Mouse (Mus musculus): ENCODE results near the gene T. TPM values are rescaled to one million over a fixed set of nuclear protein-coding genes. Genes with fewer than 3 reads are reported as not detected.

The T gene
- 0.28 and 0.38 TPM in 2 replicates for polyA plus RNA-seq (2014; fragmentation: Nextera tagmentation; extraction: Ambion mirVana)

DNA sequence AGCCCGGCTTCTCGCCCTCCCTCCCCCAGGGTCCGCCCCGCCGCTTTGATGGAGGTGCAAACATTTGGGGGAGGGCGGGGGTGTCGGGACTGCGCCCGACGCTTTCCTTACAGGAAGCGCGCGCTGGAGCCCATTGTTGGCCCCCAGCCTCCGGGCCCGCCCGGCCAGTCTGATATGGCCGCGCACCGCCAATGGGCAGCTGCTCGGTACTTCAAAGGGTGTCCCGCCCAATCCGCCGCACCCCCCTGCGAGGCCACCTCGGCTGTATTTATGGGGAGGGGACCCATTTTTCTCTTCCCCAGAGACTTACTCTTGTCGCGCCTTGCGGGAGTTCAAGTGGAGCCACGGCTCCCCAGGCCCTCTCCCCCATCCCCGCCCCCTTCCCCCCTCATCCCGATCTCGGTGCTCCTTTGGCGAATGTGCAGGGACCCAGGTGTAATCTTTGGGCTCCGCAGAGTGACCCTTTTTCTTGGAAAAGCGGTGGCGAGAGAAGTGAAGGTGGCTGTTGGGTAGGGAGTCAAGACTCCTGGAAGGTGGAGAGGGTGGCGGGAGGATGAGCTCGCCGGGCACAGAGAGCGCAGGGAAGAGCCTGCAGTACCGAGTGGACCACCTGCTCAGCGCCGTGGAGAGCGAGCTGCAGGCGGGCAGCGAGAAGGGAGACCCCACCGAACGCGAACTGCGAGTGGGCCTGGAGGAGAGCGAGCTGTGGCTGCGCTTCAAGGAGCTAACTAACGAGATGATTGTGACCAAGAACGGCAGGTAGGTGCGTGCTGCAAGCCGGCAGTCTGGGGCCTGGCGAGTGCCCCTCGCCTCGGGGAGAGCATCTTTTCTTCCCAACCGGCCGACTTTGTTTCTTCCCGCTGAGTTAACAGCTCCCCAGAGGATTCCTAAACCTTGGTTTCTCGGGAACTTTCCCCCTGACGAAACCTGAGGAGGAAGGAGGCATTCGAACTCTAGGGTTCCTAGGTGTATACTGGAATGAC, at the start of gene T:
T (plus strand) TSS at position 446 of the 983 bp plus-strand sequence.
- H3K9ac ChIP-seq (ENCODE audit: low read length) = no peak within 1 kb of the TSS
- H3K4me2 ChIP-seq (ENCODE audit: low read length) = peak within 1 kb of the TSS; percentile 60
- H3K27ac ChIP-seq (replicated peaks in 1 of 2; ENCODE audit: control insufficient read depth in 1 of 2, insufficient read depth in 1 of 2, low read depth in 2 of 2, low read length in 2 of 2) = no peak within 1 kb of the TSS
- H3K4me3 ChIP-seq (ENCODE audit: control insufficient read depth in 1 of 2, insufficient read depth in 1 of 2, low read depth in 1 of 2, low read length in 2 of 2) = peak within 1 kb of the TSS in 1 of 2 experiments; percentile 31; a peak in 3 of 4 replicates
- H3K4me1 ChIP-seq (ENCODE audit: control insufficient read depth in 2 of 2, insufficient read depth in 2 of 2, low read length in 2 of 2) = peaks cover 8 to 17% of the 10 kb centered on the region in 2 experiments; a peak in 3 of 4 replicates
- WGBS = 1% methylated on average over 64 of the region's 65 CpGs
- H3K36me3 ChIP-seq (ENCODE audit: control insufficient read depth, insufficient read depth, low read length) = no peaks in the 10 kb centered on the region
- ATAC-seq (ENCODE audit: insufficient number of reproducible peaks, insufficient read depth, low FRiP score, low read depth) = no peak
- H3K27me3 ChIP-seq (ENCODE audit: control insufficient read depth, insufficient read depth, low read length) = peaks cover 98% of the 10 kb centered on the region
- H3K9me3 ChIP-seq (ENCODE audit: control insufficient read depth, low read length) = no peaks in the 10 kb centered on the region

DNA sequence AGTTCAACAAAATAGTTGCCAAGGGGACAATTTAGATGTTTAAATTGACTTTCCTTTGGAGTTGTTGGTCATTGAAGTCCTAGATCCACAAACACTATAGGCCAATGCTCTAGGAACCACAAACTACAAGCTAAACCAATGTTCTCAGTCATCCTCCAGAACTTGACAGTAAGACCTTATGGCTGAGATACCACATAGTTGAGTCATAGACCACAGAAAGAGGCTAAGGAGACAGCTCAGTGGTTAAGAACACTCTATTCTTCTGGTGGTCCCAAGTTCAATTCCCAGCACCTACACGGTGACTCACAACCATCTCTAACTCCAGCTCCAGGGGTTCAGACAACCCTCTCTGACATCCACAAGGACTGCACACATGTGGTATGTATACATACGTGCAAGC, 48.8 kb upstream of the T start:
- Histone ChIP-seq H3K4me3 (ENCODE audit: control insufficient read depth in 1 of 2, insufficient read depth in 1 of 2, low read depth in 1 of 2, low read length in 2 of 2) (no peak overlapping the region), H3K4me2 (ENCODE audit: low read length) (no peak overlapping the region), H3K27me3 (ENCODE audit: control insufficient read depth, insufficient read depth, low read length) (peaks cover 32% of the 10 kb centered on the region), H3K27ac (replicated peaks in 1 of 2; ENCODE audit: control insufficient read depth in 1 of 2, insufficient read depth in 1 of 2, low read depth in 2 of 2, low read length in 2 of 2) (no peak overlapping the region), H3K9ac (ENCODE audit: low read length) (no peak overlapping the region), H3K9me3 (ENCODE audit: control insufficient read depth, low read length) (0 out of 2 replicates have a peak, but pooled peaks cover 5% of the 10 kb centered on the region), H3K36me3 (ENCODE audit: control insufficient read depth, insufficient read depth, low read length) (no peaks in the 10 kb centered on the region), H3K4me1 (ENCODE audit: control insufficient read depth in 2 of 2, insufficient read depth in 2 of 2, low read length in 2 of 2) (peaks cover 0 to 2% of the 10 kb centered on the region in 2 experiments; a peak in 1 of 4 replicates)
- WGBS = 91% methylated on average over 2 of the region's 2 CpGs
- ATAC-seq (ENCODE audit: insufficient number of reproducible peaks, insufficient read depth, low FRiP score, low read depth) = no peak

DNA sequence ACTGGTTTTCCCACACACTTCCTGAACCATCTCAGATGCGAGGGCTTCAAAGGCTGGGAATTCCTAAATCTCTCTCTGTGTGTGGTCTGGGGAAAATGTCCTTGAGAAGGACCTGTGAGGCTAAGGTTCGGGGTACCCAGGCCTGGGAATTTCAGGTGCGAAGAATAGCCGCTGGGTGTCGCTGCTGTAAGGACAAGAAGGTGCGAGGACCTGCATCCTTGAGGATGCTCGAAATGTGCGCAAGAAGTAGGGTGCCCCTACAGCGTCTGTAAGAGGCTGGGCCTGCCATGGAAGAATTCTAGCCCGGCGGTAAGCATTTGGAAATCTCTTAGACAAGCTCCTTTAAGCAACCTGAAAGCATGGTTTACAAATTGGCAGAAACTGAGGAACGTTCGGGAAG, 45.8 kb upstream of the T start:
- no peak overlapping the region for H3K9ac ChIP-seq (ENCODE audit: low read length)
- H3K27me3 ChIP-seq (ENCODE audit: control insufficient read depth, insufficient read depth, low read length) = peaks cover 48% of the 10 kb centered on the region

DNA sequence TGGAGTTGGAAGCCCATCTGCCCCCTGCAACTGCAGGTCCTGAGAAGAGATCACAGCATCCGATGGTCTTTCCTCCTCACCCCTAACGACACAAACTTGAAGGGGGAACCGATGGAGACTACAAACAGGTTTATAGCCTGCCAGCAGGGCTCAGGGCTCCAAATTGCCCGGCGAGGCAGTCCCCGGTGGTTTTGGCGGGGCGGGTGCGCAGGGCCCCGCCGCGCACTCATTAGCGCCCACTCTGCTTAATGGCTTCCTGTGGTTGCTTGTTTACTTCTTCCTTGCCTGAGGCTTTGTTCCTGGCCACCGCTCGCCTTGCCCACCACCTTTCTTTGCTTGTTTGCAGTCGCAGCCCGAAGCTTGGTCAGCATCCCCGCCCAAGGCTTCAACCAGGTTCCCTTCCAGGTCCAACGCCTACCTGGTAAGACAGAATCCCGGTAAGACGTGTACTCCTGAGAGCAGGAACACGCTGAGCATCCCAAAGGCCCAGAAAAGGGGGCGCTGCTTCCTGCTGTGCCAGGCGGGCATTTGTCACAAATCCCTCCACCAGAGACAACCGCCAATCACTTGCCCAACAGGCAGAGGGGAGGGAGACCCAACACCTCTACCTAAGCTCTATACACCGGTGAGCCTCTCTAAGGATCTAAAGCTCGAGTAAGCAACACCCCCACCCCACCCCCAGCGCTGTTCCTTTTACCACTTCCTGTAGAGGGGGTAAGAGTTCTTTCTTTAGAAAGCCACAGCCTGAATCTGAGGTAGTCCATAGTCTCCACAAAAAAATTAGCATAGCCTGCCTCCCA, 45.0 kb upstream of the T start:
- no peak for ATAC-seq (ENCODE audit: insufficient number of reproducible peaks, insufficient read depth, low FRiP score, low read depth)
- peak overlapping the region; percentile 41 for H3K4me2 ChIP-seq (ENCODE audit: low read length)
- no peaks in the 10 kb centered on the region for H3K36me3 ChIP-seq (ENCODE audit: control insufficient read depth, insufficient read depth, low read length)
- no peak overlapping the region for H3K9ac ChIP-seq (ENCODE audit: low read length)
- H3K4me1 ChIP-seq (ENCODE audit: control insufficient read depth in 2 of 2, insufficient read depth in 2 of 2, low read length in 2 of 2) = peaks cover 0 to 2% of the 10 kb centered on the region in 2 experiments; a peak in 1 of 4 replicates
- H3K4me3 ChIP-seq (ENCODE audit: control insufficient read depth in 1 of 2, insufficient read depth in 1 of 2, low read depth in 1 of 2, low read length in 2 of 2) = peak overlapping the region in 1 of 2 experiments; percentile 25; a peak in 2 of 4 replicates
- H3K27me3 ChIP-seq (ENCODE audit: control insufficient read depth, insufficient read depth, low read length) = peaks cover 48% of the 10 kb centered on the region
- no peak overlapping the region for H3K27ac ChIP-seq (replicated peaks in 1 of 2; ENCODE audit: control insufficient read depth in 1 of 2, insufficient read depth in 1 of 2, low read depth in 2 of 2, low read length in 2 of 2)
- WGBS = 2% methylated on average over 28 of the region's 28 CpGs
- no peaks in the 10 kb centered on the region for H3K9me3 ChIP-seq (ENCODE audit: control insufficient read depth, low read length)

More for the DNA sequence above, 45.8 kb upstream of the T start:
- Histone ChIP-seq H3K36me3 (ENCODE audit: control insufficient read depth, insufficient read depth, low read length) (no peaks in the 10 kb centered on the region), H3K4me2 (ENCODE audit: low read length) (no peak overlapping the region), H3K4me3 (ENCODE audit: control insufficient read depth in 1 of 2, insufficient read depth in 1 of 2, low read depth in 1 of 2, low read length in 2 of 2) (no peak overlapping the region), H3K4me1 (ENCODE audit: control insufficient read depth in 2 of 2, insufficient read depth in 2 of 2, low read length in 2 of 2) (peaks cover 0 to 2% of the 10 kb centered on the region in 2 experiments; a peak in 1 of 4 replicates), H3K27ac (replicated peaks in 1 of 2; ENCODE audit: control insufficient read depth in 1 of 2, insufficient read depth in 1 of 2, low read depth in 2 of 2, low read length in 2 of 2) (no peak overlapping the region), H3K9me3 (ENCODE audit: control insufficient read depth, low read length) (no peaks in the 10 kb centered on the region)
- ATAC-seq (ENCODE audit: insufficient number of reproducible peaks, insufficient read depth, low FRiP score, low read depth) = no peak
- WGBS = under 1% methylated on average over 13 of the region's 13 CpGs

DNA sequence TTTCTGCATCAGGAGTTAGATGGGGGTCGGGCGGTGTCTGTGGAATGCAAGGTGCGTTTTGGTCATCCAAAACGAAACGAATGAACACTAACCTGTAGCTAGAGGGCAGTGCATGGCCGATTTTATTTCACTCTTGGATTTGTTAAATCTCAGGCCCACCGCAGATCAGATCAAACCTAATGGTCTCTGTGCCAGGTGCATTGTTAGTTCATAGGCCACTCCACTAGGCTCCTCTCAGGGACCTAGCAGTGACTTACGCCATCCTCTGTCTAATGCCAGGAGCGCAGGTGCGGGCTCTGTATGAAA, 44.5 kb upstream of the T start:
- WGBS = 4% methylated on average over 10 of the region's 10 CpGs

DNA sequence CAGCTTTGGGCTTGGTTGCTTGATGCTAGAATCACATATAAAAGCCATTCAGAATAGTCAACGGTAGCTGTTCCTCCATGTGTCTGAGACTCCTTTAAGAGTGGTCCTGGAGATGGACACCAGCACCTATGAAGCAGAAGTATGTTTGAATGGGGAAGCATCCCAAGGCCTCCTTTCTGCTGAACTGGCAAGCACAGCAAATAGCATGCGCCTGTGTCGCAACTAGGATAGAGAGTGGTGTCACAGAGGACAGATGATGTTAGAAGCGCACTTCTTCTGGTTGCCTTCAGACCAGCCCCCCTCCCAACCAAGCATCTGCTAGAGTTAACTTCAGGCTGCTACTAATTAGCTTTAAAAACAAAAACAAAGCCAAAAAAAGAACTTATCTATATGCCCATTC, 43.7 kb upstream of the T start:
- H3K36me3 ChIP-seq (ENCODE audit: control insufficient read depth, insufficient read depth, low read length) = no peaks in the 10 kb centered on the region
- H3K27ac ChIP-seq (replicated peaks in 1 of 2; ENCODE audit: control insufficient read depth in 1 of 2, insufficient read depth in 1 of 2, low read depth in 2 of 2, low read length in 2 of 2) = no peak overlapping the region
- no peak overlapping the region for H3K4me3 ChIP-seq (ENCODE audit: control insufficient read depth in 1 of 2, insufficient read depth in 1 of 2, low read depth in 1 of 2, low read length in 2 of 2)
- H3K4me1 ChIP-seq (ENCODE audit: control insufficient read depth in 2 of 2, insufficient read depth in 2 of 2, low read length in 2 of 2) = peaks cover 0 to 2% of the 10 kb centered on the region in 2 experiments; a peak in 1 of 4 replicates
- H3K27me3 ChIP-seq (ENCODE audit: control insufficient read depth, insufficient read depth, low read length) = peaks cover 48% of the 10 kb centered on the region
- no peaks in the 10 kb centered on the region for H3K9me3 ChIP-seq (ENCODE audit: control insufficient read depth, low read length)
- ATAC-seq (ENCODE audit: insufficient number of reproducible peaks, insufficient read depth, low FRiP score, low read depth) = no peak
- H3K9ac ChIP-seq (ENCODE audit: low read length) = no peak overlapping the region
- no peak overlapping the region for H3K4me2 ChIP-seq (ENCODE audit: low read length)
- 39% methylated on average over 4 of the region's 4 CpGs for WGBS

More for the DNA sequence above, 44.5 kb upstream of the T start:
- Histone ChIP-seq H3K27ac (replicated peaks in 1 of 2; ENCODE audit: control insufficient read depth in 1 of 2, insufficient read depth in 1 of 2, low read depth in 2 of 2, low read length in 2 of 2) (no peak overlapping the region), H3K36me3 (ENCODE audit: control insufficient read depth, insufficient read depth, low read length) (no peaks in the 10 kb centered on the region), H3K4me2 (ENCODE audit: low read length) (peak overlapping the region; percentile 41), H3K9ac (ENCODE audit: low read length) (no peak overlapping the region), H3K4me1 (ENCODE audit: control insufficient read depth in 2 of 2, insufficient read depth in 2 of 2, low read length in 2 of 2) (peaks cover 0 to 2% of the 10 kb centered on the region in 2 experiments; a peak in 1 of 4 replicates), H3K4me3 (ENCODE audit: control insufficient read depth in 1 of 2, insufficient read depth in 1 of 2, low read depth in 1 of 2, low read length in 2 of 2) (peak overlapping the region in 1 of 2 experiments; percentile 25; a peak in 2 of 4 replicates), H3K9me3 (ENCODE audit: control insufficient read depth, low read length) (no peaks in the 10 kb centered on the region), H3K27me3 (ENCODE audit: control insufficient read depth, insufficient read depth, low read length) (peaks cover 48% of the 10 kb centered on the region)
- no peak for ATAC-seq (ENCODE audit: insufficient number of reproducible peaks, insufficient read depth, low FRiP score, low read depth)

DNA sequence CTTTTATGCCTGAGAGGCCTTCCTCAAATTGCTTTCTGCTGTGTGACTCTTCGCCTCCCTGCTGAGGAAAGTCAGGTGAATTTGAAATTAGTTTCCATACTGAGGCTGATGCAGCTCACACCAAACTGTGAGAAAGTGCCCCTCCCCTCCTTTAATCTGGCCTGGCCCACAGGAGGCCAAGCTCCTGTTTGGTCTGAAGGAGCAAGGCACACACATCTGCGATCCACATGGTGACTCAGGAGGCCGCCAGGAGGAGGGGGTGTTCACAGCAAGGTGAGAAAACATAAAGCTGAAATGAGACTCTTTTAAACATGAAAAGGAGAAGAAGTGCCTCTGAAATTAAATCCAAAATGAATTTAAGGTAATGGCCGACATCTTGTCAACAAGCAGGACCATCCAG, 37.9 kb upstream of the T start:
- H3K4me1 ChIP-seq (ENCODE audit: control insufficient read depth in 2 of 2, insufficient read depth in 2 of 2, low read length in 2 of 2) = no peaks in the 10 kb centered on the region
- ATAC-seq (ENCODE audit: insufficient number of reproducible peaks, insufficient read depth, low FRiP score, low read depth) = no peak

More for the DNA sequence above, 37.9 kb upstream of the T start:
- no peak overlapping the region for H3K4me3 ChIP-seq (ENCODE audit: control insufficient read depth in 1 of 2, insufficient read depth in 1 of 2, low read depth in 1 of 2, low read length in 2 of 2)
- H3K27ac ChIP-seq (replicated peaks in 1 of 2; ENCODE audit: control insufficient read depth in 1 of 2, insufficient read depth in 1 of 2, low read depth in 2 of 2, low read length in 2 of 2) = no peak overlapping the region
- no peak overlapping the region for H3K4me2 ChIP-seq (ENCODE audit: low read length)
- 64% methylated on average over 4 of the region's 4 CpGs for WGBS
- peaks cover 9% of the 10 kb centered on the region for H3K27me3 ChIP-seq (ENCODE audit: control insufficient read depth, insufficient read depth, low read length)
- H3K9me3 ChIP-seq (ENCODE audit: control insufficient read depth, low read length) = no peaks in the 10 kb centered on the region
- H3K36me3 ChIP-seq (ENCODE audit: control insufficient read depth, insufficient read depth, low read length) = no peaks in the 10 kb centered on the region
- no peak overlapping the region for H3K9ac ChIP-seq (ENCODE audit: low read length)

Measured in heart, embryonic 14.5 days (tissue).